Mouse (Mus musculus) limb, embryonic 15.5 days (tissue): ENCODE results near the gene Zfp36l2. TPM values are rescaled to one million over a fixed set of nuclear protein-coding genes. Genes with fewer than 3 reads are reported as not detected.

Source experiments
- ATAC-seq: fragments of 200-750 bp; cut with Nextera tagmentation; 2 replicates; pipeline ENCODE4 v1.8.0; 2017; ENCODE audit warnings: low read depth, moderate TSS enrichment; ENCODE audit not compliant: insufficient number of reproducible peaks, low FRiP score, low TSS enrichment
- H3K27ac ChIP-seq: fragments of 300-500 bp; sonication (generic); 2 replicates; pipeline ENCODE4 v1.5.1; 2015; ENCODE audit warnings: moderate library complexity, mild to moderate bottlenecking, inconsistent platforms
- H3K27me3 ChIP-seq: fragments of 300-500 bp; sonication (generic); 2 replicates; pipeline ENCODE4 v1.6.1; 2015; ENCODE audit warnings: inconsistent platforms
- H3K36me3 ChIP-seq: fragments of 300-500 bp; sonication (generic); 2 replicates; pipeline ENCODE4 v1.6.1; 2015; ENCODE audit warnings: inconsistent platforms
- H3K4me1 ChIP-seq: fragments of 300-500 bp; sonication (generic); 2 replicates; pipeline ENCODE4 v1.6.1; 2015; ENCODE audit warnings: inconsistent platforms
- H3K4me2 ChIP-seq: fragments of 300-500 bp; sonication (generic); 2 replicates; pipeline ENCODE4 v1.6.1; 2015; ENCODE audit warnings: mild to moderate bottlenecking, inconsistent platforms
- H3K4me3 ChIP-seq: fragments of 300-500 bp; sonication (generic); 2 replicates; pipeline ENCODE4 v1.5.1; 2015; ENCODE audit warnings: mild to moderate bottlenecking, inconsistent platforms
- H3K9ac ChIP-seq: fragments of 300-500 bp; sonication (generic); 2 replicates; pipeline ENCODE4 v1.6.1; 2015; ENCODE audit warnings: inconsistent platforms
- H3K9me3 ChIP-seq: fragments of 300-500 bp; sonication (generic); 2 replicates; pipeline ENCODE4 v1.6.1; 2016; ENCODE audit warnings: inconsistent platforms
- WGBS: fragments of 180-500 bp; shearing (Covaris S2); methylation state at CpG from one replicate; pipeline ENCODE4 v1.1.7; 2015; 5-methylcytosine and 5-hydroxymethylcytosine counted together
- polyA plus RNA-seq: library from polyadenylated mRNA; unstranded; fragments of >200 nt; fragmentation: Nextera tagmentation; extraction: Ambion mirVana; gene quantifications from 2 replicates; pipeline ENCODE4 v1.2.1, GENCODE M21; 2015

The Zfp36l2 gene
- polyA plus RNA-seq, 1 experiment from 2014 or later: 22.5 TPM

DNA sequence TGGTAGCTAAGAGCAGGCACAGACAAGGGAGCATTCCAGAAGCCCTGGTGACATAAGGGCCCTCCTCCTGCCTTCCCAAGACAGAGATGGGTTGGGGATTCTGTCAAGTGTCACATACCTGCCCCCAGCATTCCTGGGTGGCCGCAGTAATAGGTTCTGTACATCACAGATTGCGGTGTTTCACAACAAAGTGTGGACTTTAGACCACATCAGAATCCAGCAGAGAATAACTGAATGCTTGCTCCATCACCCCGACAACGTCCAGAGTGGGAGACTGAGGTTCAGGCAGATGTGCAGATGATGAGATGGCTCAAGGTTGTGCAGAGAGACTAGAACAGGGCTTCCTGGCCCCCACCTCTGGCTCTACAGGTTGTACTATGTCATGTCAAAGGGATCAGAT is 51.5 kb downstream of the Zfp36l2 start:
- Histone ChIP-seq H3K27ac (no peak overlapping the region), H3K36me3 (no peaks in the 10 kb centered on the region), H3K27me3 (no peaks in the 10 kb centered on the region), H3K4me2 (no peak overlapping the region), H3K4me3 (no peak overlapping the region), H3K9ac (no peak overlapping the region), H3K9me3 (no peaks in the 10 kb centered on the region), H3K4me1 (peaks cover 21% of the 10 kb centered on the region)
- ATAC-seq: no peak
- 82% methylated on average over 4 of the region's 4 CpGs for WGBS

DNA sequence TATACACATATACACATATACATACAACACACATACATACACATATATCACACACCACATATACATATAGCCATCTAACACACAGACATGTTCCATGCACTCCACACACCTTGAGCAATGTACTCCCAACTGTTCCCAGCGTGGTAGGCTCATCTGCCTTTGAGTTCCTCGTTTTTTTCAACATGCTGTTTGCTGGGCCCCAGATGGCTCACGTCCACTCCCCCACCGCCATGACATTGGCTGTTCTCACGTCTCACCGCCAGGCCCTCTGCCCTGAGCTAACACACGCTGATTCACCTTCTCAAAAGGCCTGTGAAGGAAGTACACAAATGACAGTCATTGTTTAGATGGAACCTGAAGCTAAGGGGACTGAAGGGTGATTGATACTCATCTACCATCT is 52.5 kb downstream of the Zfp36l2 start:
- H3K27me3 ChIP-seq: no peaks in the 10 kb centered on the region
- no peak overlapping the region for H3K4me3 ChIP-seq
- peaks cover 13% of the 10 kb centered on the region for H3K4me1 ChIP-seq
- no peaks in the 10 kb centered on the region for H3K9me3 ChIP-seq
- WGBS: 76% methylated on average over 7 of the region's 7 CpGs
- H3K27ac ChIP-seq: no peak overlapping the region
- no peak overlapping the region for H3K9ac ChIP-seq
- H3K4me2 ChIP-seq: no peak overlapping the region
- no peaks in the 10 kb centered on the region for H3K36me3 ChIP-seq
- no peak for ATAC-seq
